Mouse (Mus musculus) bone marrow macrophage, adult 2 months (primary cell): Measurements from ENCODE around the gene Nt5m.

ENCODE experiments used
- CTCF ChIP-seq: IDR thresholded peaks from 2 replicates; pipeline ENCODE4 v1.5.1; 2012; ENCODE audit warnings: low read depth, mild to moderate bottlenecking, low read length, moderate library complexity
- POLR2A ChIP-seq: IDR thresholded peaks from 2 replicates; pipeline ENCODE4 v1.6.1; 2012; ENCODE audit warnings: mild to moderate bottlenecking, low read depth, low read length, borderline replicate concordance

DNA sequence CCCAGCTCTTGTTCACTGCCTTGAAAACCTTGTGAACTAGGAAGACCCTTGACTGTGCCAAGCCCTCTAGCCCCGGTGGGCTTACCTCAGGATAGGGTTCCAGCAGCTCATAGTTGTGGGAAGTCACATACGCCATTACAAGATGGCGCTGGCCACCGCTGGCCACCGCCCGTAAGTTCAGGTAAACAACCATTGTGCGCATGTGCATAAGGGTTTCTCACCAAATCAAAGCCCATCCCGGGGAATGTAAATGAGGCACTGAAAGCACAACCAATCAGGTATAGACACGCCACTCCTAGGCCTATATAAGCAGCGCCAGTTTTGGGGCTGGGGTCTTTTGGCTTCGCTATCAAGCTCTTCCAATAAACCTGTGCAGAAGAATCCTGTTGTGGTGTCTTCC lies 7.1 kb downstream of the Nt5m start:
- TF ChIP-seq CTCF: no peak
- TF ChIP-seq POLR2A: no peak
